Mouse (Mus musculus): ENCODE results near the gene Cops9. TPM values are rescaled to one million over a fixed set of nuclear protein-coding genes. Genes with fewer than 3 reads are reported as not detected.

Gene Cops9
- polyA plus RNA-seq (2014; fragmentation: Illumina TruSeq; extraction: RNeasy Lipid Tissue Mini Kit (QIAGEN cat#74804); ENCODE audit: low read depth, low replicate concordance), result 327 TPM

GRCm38 (mm10) chr1:92641514-92642272 lies at the start of gene Cops9:
Gene Cops9 (minus strand): TSS chr1:92641985.

GRCm38 (mm10) chr1:92648673-92649072 lies 6.9 kb upstream of the Cops9 start, which contains the start of gene Otos:
Gene Otos (minus strand): TSS chr1:92648841.

GRCm38 (mm10) chr1:92617488-92617887 lies 24.3 kb downstream of the Cops9 start, which contains the start of gene Olfr12:
Gene Olfr12 (plus strand): TSS chr1:92617788.

GRCm38 (mm10) chr1:92605482-92605881 lies 36.3 kb downstream of the Cops9 start, which contains the start of gene Olfr1410:
Gene Olfr1410 (plus strand): TSS chr1:92605782.

GRCm38 (mm10) chr1:92594111-92594510 lies 47.7 kb downstream of the Cops9 start, which contains the start of gene Olfr1411:
Gene Olfr1411 (plus strand): TSS chr1:92594411.

Other genes starting within 250 kb of the Cops9 start
- gene Ndufa10, start 168.1 kb downstream of the Cops9 start, polyA plus RNA-seq (2014; fragmentation: Illumina TruSeq; extraction: RNeasy Lipid Tissue Mini Kit (QIAGEN cat#74804); ENCODE audit: low read depth, low replicate concordance), result 98.5 TPM
- not detected for gene Olfr1416, start 156.9 kb downstream of the Cops9 start, polyA plus RNA-seq (2014; fragmentation: Illumina TruSeq; extraction: RNeasy Lipid Tissue Mini Kit (QIAGEN cat#74804); ENCODE audit: low read depth, low replicate concordance)
- gene Olfr1415, start 145.9 kb downstream of the Cops9 start, polyA plus RNA-seq (2014; fragmentation: Illumina TruSeq; extraction: RNeasy Lipid Tissue Mini Kit (QIAGEN cat#74804); ENCODE audit: low read depth, low replicate concordance), result not detected
- gene Olfr1414, start 123.3 kb downstream of the Cops9 start, polyA plus RNA-seq (2014; fragmentation: Illumina TruSeq; extraction: RNeasy Lipid Tissue Mini Kit (QIAGEN cat#74804); ENCODE audit: low read depth, low replicate concordance), result 0.63 TPM
- not detected for gene Olfr1413, start 70.7 kb downstream of the Cops9 start, polyA plus RNA-seq (2014; fragmentation: Illumina TruSeq; extraction: RNeasy Lipid Tissue Mini Kit (QIAGEN cat#74804); ENCODE audit: low read depth, low replicate concordance)
- not detected for gene Olfr1412, start 56.2 kb downstream of the Cops9 start, polyA plus RNA-seq (2014; fragmentation: Illumina TruSeq; extraction: RNeasy Lipid Tissue Mini Kit (QIAGEN cat#74804); ENCODE audit: low read depth, low replicate concordance)
- not detected for gene Olfr1411, start 47.6 kb downstream of the Cops9 start, polyA plus RNA-seq (2014; fragmentation: Illumina TruSeq; extraction: RNeasy Lipid Tissue Mini Kit (QIAGEN cat#74804); ENCODE audit: low read depth, low replicate concordance)
- gene Olfr1410, start 36.2 kb downstream of the Cops9 start, polyA plus RNA-seq (2014; fragmentation: Illumina TruSeq; extraction: RNeasy Lipid Tissue Mini Kit (QIAGEN cat#74804); ENCODE audit: low read depth, low replicate concordance), result not detected
- not detected for gene Olfr12, start 24.2 kb downstream of the Cops9 start, polyA plus RNA-seq (2014; fragmentation: Illumina TruSeq; extraction: RNeasy Lipid Tissue Mini Kit (QIAGEN cat#74804); ENCODE audit: low read depth, low replicate concordance)
- not detected for gene Otos, start 6.9 kb upstream of the Cops9 start, polyA plus RNA-seq (2014; fragmentation: Illumina TruSeq; extraction: RNeasy Lipid Tissue Mini Kit (QIAGEN cat#74804); ENCODE audit: low read depth, low replicate concordance)
- 36.2 TPM for gene Gpc1, start 189.7 kb upstream of the Cops9 start, polyA plus RNA-seq (2014; fragmentation: Illumina TruSeq; extraction: RNeasy Lipid Tissue Mini Kit (QIAGEN cat#74804); ENCODE audit: low read depth, low replicate concordance)